Mouse (Mus musculus) myocyte (in vitro differentiated cells): Measurements from ENCODE around the gene Fam71d. TPM values are rescaled to one million over a fixed set of nuclear protein-coding genes. Genes with fewer than 3 reads are reported as not detected.

Source experiments
- H3K27me3 ChIP-seq: one replicate; pipeline ENCODE4 v1.6.1; 2011; ENCODE audit not compliant: control insufficient read depth, insufficient read depth, insufficient read length
- H3K36me3 ChIP-seq: one replicate; pipeline ENCODE4 v1.6.1; 2011; ENCODE audit not compliant: control insufficient read depth, insufficient read depth
- H3K4me2 ChIP-seq: one replicate; pipeline ENCODE4 v1.6.1; 2011; ENCODE audit warnings: low read depth, control low read depth
- H3K4me3 ChIP-seq: one replicate; pipeline ENCODE4 v1.5.1; 2011; ENCODE audit warnings: mild to moderate bottlenecking, control low read depth, moderate library complexity
- H3K79me2 ChIP-seq: one replicate; pipeline ENCODE4 v1.6.1; 2011; ENCODE audit not compliant: control insufficient read depth, insufficient read depth
- H3ac ChIP-seq: one replicate; pipeline ENCODE4 v1.6.1; 2011; ENCODE audit not compliant: control insufficient read depth, insufficient read length
- CEBPB ChIP-seq: IDR thresholded peaks from 2 replicates; pipeline ENCODE4 v1.6.1; 2011; ENCODE audit warnings: mild to moderate bottlenecking, moderate library complexity; ENCODE audit not compliant: poor library complexity, insufficient read depth, severe bottlenecking
- E2F4 ChIP-seq: IDR thresholded peaks from one replicate; pipeline ENCODE4 v1.6.1; 2011; ENCODE audit warnings: mild to moderate bottlenecking, control low read depth, moderate library complexity; ENCODE audit not compliant: insufficient read depth
- MAX ChIP-seq: IDR thresholded peaks from one replicate; pipeline ENCODE4 v1.6.1; 2011; ENCODE audit warnings: low read depth, mild to moderate bottlenecking, control low read depth
- MYOD1 ChIP-seq, 3 experiments: IDR thresholded peaks; one replicate each; pipeline ENCODE4 v1.6.1; 2011; ENCODE audit warnings: control low read depth in 2 of 3, low read depth in 2 of 3, mild to moderate bottlenecking in 2 of 3, moderate library complexity in 1 of 3; ENCODE audit not compliant: insufficient read length in 2 of 3, control insufficient read depth in 1 of 3
- MYOG ChIP-seq, 3 experiments: IDR thresholded peaks; one replicate each; pipeline ENCODE4 v1.6.1; 2011; ENCODE audit warnings: control low read depth in 2 of 3, low read depth in 2 of 3, mild to moderate bottlenecking in 2 of 3; ENCODE audit not compliant: insufficient read length in 2 of 3, control insufficient read depth in 1 of 3, insufficient read depth in 1 of 3
- POLR2A ChIP-seq: IDR thresholded peaks from one replicate; pipeline ENCODE4 v1.6.1; 2011; ENCODE audit warnings: low read depth, mild to moderate bottlenecking, control low read depth, moderate library complexity; ENCODE audit not compliant: insufficient read length
- POLR2AphosphoS2 ChIP-seq: IDR thresholded peaks from one replicate; pipeline ENCODE4 v1.6.1; 2011; ENCODE audit warnings: low read depth, control low read depth; ENCODE audit not compliant: insufficient read length
- REST ChIP-seq: IDR thresholded peaks from one replicate; pipeline ENCODE4 v1.6.1; 2011; ENCODE audit warnings: mild to moderate bottlenecking, control low read depth, moderate library complexity; ENCODE audit not compliant: insufficient read depth, insufficient read length
- SRF ChIP-seq: IDR thresholded peaks from one replicate; pipeline ENCODE4 v1.6.1; 2011; ENCODE audit warnings: low read depth; ENCODE audit not compliant: control insufficient read depth, insufficient read length
- TCF12 ChIP-seq: IDR thresholded peaks from one replicate; pipeline ENCODE4 v1.6.1; 2011; ENCODE audit warnings: mild to moderate bottlenecking, control low read depth; ENCODE audit not compliant: poor library complexity, insufficient read depth, severe bottlenecking
- TCF3 ChIP-seq: IDR thresholded peaks from one replicate; pipeline ENCODE4 v1.6.1; 2011; ENCODE audit warnings: low read depth, control low read depth; ENCODE audit not compliant: insufficient read length
- USF1 ChIP-seq: IDR thresholded peaks from one replicate; pipeline ENCODE4 v1.6.1; 2011; ENCODE audit warnings: low read depth, mild to moderate bottlenecking, control low read depth, moderate library complexity
- polyA plus RNA-seq: library from polyadenylated mRNA; unstranded; fragments of >200 nt; fragmentation: generic; extraction: Trizol; gene quantifications from one replicate; pipeline ENCODE4 v1.2.1, GENCODE M21; 2012; ENCODE audit warnings: missing spikeins

Gene Fam71d
- polyA plus RNA-seq, 1 experiment: not detected

- no peak overlapping the region for H3K4me2 ChIP-seq
- no peak for TF ChIP-seq SRF
- TF ChIP-seq E2F4: no peak
- no peak for TF ChIP-seq POLR2A
- no peak for TF ChIP-seq USF1
- TF ChIP-seq MYOD1 (IDR thresholded peaks at IDR 0.05; ENCODE audit: control insufficient read depth in 1 of 3, insufficient read length in 2 of 3, low read depth in 2 of 3): no peak
- no peak for TF ChIP-seq CEBPB
- TF ChIP-seq TCF12: no peak
- no peak for TF ChIP-seq MAX
- TF ChIP-seq TCF3: no peak
- TF ChIP-seq REST: no peak
- TF ChIP-seq MYOG (IDR thresholded peaks at IDR 0.05; ENCODE audit: control insufficient read depth in 1 of 3, insufficient read depth in 1 of 3, insufficient read length in 2 of 3, low read depth in 2 of 3): no peak
- no peak for TF ChIP-seq POLR2AphosphoS2
- no peaks in the 10 kb centered on the region for H3K27me3 ChIP-seq
- H3K36me3 ChIP-seq: no peaks in the 10 kb centered on the region
- H3K79me2 ChIP-seq: no peaks in the 10 kb centered on the region
- H3K4me3 ChIP-seq: no peak overlapping the region
- no peak overlapping the region for H3ac ChIP-seq
Measured at GRCm38 (mm10) chr12:78678807-78679189, 12.5 kb upstream of the Fam71d start.

GRCm38 (mm10) chr12:78681048-78681447, 10.3 kb upstream of the Fam71d start:
- H3K4me3 ChIP-seq: no peak overlapping the region
- no peak for TF ChIP-seq MAX
- no peak for TF ChIP-seq TCF12
- no peak for TF ChIP-seq E2F4
- no peak for TF ChIP-seq CEBPB
- no peak for TF ChIP-seq POLR2AphosphoS2
- H3K27me3 ChIP-seq: no peaks in the 10 kb centered on the region
- no peaks in the 10 kb centered on the region for H3K79me2 ChIP-seq
- no peak overlapping the region for H3K4me2 ChIP-seq
- H3K36me3 ChIP-seq: no peaks in the 10 kb centered on the region
- no peak overlapping the region for H3ac ChIP-seq

GRCm38 (mm10) chr12:78682279-78682678, 9.1 kb upstream of the Fam71d start:
- no peak overlapping the region for H3ac ChIP-seq
- H3K27me3 ChIP-seq: no peaks in the 10 kb centered on the region
- H3K4me3 ChIP-seq: no peak overlapping the region
- H3K79me2 ChIP-seq: no peaks in the 10 kb centered on the region
- no peak for TF ChIP-seq CEBPB
- TF ChIP-seq POLR2A: no peak
- no peak for TF ChIP-seq TCF3
- no peak for TF ChIP-seq REST
- no peak for TF ChIP-seq MYOG (IDR thresholded peaks at IDR 0.05; ENCODE audit: control insufficient read depth in 1 of 3, insufficient read depth in 1 of 3, insufficient read length in 2 of 3, low read depth in 2 of 3)
- no peak for TF ChIP-seq TCF12
- no peak for TF ChIP-seq SRF
- TF ChIP-seq POLR2AphosphoS2: no peak
- no peak for TF ChIP-seq USF1
- TF ChIP-seq MAX: no peak
- TF ChIP-seq E2F4: no peak
- no peak for TF ChIP-seq MYOD1 (IDR thresholded peaks at IDR 0.05; ENCODE audit: control insufficient read depth in 1 of 3, insufficient read length in 2 of 3, low read depth in 2 of 3)
- no peaks in the 10 kb centered on the region for H3K36me3 ChIP-seq
- no peak overlapping the region for H3K4me2 ChIP-seq

GRCm38 (mm10) chr12:78685669-78686215, 5.6 kb upstream of the Fam71d start:
- no peaks in the 10 kb centered on the region for H3K27me3 ChIP-seq
- no peak overlapping the region for H3K4me3 ChIP-seq
- no peak overlapping the region for H3ac ChIP-seq
- no peaks in the 10 kb centered on the region for H3K36me3 ChIP-seq
- H3K4me2 ChIP-seq: no peak overlapping the region
- H3K79me2 ChIP-seq: no peaks in the 10 kb centered on the region
- no peak for TF ChIP-seq E2F4

- TF ChIP-seq POLR2A (no peak), MYOD1 (IDR thresholded peaks at IDR 0.05; ENCODE audit: control insufficient read depth in 1 of 3, insufficient read length in 2 of 3, low read depth in 2 of 3) (peak in 1 of 3 experiments; percentile 12)
- Histone ChIP-seq H3ac (no peak overlapping the region), H3K79me2 (no peaks in the 10 kb centered on the region), H3K4me3 (no peak overlapping the region), H3K36me3 (no peaks in the 10 kb centered on the region), H3K4me2 (no peak overlapping the region), H3K27me3 (no peaks in the 10 kb centered on the region)
Measured at GRCm38 (mm10) chr12:78688876-78689275, 2.5 kb upstream of the Fam71d start.

GRCm38 (mm10) chr12:78693281-78693680, 1.9 kb downstream of the Fam71d start:
- TF ChIP-seq MYOD1 (IDR thresholded peaks at IDR 0.05; ENCODE audit: control insufficient read depth in 1 of 3, insufficient read length in 2 of 3, low read depth in 2 of 3): no peak
- no peak for TF ChIP-seq POLR2A
- no peak for TF ChIP-seq E2F4
- no peak for TF ChIP-seq TCF3
- TF ChIP-seq MYOG (IDR thresholded peaks at IDR 0.05; ENCODE audit: control insufficient read depth in 1 of 3, insufficient read depth in 1 of 3, insufficient read length in 2 of 3, low read depth in 2 of 3): no peak
- TF ChIP-seq SRF: no peak
- H3K79me2 ChIP-seq: no peaks in the 10 kb centered on the region
- no peaks in the 10 kb centered on the region for H3K27me3 ChIP-seq

More at GRCm38 (mm10) chr12:78693281-78693680, 1.9 kb downstream of the Fam71d start:
- Histone ChIP-seq H3K36me3 (no peaks in the 10 kb centered on the region), H3K4me2 (no peak overlapping the region), H3ac (no peak overlapping the region), H3K4me3 (no peak overlapping the region)
